Mouse (Mus musculus): Measurements from ENCODE around the gene B4galnt3.
A peak's percentile ranks its signal among the peaks of the same experiment; 100 is the strongest.

DNA sequence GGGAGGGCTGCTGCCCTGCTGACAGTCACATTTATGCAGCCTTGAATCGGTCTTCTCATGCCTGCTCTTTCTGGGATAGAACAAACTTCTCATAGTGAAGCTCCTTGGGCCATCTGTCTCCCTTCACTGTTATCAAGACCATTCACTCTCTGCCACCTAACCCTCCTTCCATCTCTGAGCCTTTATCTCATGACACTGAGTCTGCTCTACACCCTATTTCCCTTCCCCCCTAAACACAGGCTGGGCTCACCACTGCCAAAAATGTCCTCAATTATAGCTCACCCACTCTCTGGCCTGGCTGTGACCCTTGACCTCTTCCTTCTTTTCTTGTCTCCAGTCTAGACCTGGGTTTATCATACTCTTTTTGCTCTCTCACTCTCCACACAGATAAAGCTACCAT lies 77.7 kb downstream of the B4galnt3 start:
- TF ChIP-seq CTCF (IDR thresholded peaks at IDR 0.05; ENCODE audit: low read depth) = no peak
- peak; percentile 90 for TF ChIP-seq EP300 (IDR thresholded peaks at IDR 0.05; ENCODE audit: low read depth)
